Mouse (Mus musculus): ENCODE measurements around the gene Ccl24. TPM values are rescaled to one million over a fixed set of nuclear protein-coding genes. Genes with fewer than 3 reads are reported as not detected.

The Ccl24 gene
- polyA plus RNA-seq, 1 experiment from 2014 or later = 1.0 TPM

DNA sequence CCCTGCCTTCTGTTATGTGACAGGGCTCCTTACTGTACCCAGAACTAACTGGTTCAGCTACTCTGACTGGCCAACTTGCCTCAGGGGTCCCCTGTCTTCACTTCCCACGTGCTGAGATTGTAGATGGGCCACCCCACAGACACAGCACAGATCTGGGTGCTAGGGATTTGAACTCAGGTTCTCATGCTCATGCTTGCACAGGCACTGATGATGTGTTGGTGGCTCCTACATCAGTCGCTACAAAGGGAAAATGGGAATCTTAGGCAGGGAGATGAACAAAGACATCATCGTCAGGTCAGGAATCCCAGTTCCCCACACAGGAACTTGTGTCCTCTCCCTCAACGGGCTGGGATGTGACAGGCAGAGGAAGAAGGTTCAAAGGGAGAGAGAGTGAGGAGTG is 3.2 kb upstream of the Ccl24 start:
- Histone ChIP-seq H3K4me1 (no peaks in the 10 kb centered on the region), H3K27me3 (ENCODE audit: low read depth, poor library complexity, severe bottlenecking) (no peaks in the 10 kb centered on the region), H3K9me3 (replicated peaks) (peaks cover 6% of the 10 kb centered on the region; the same call in 1 of the 2 replicates), H3K36me3 (no peaks in the 10 kb centered on the region), H3K27ac (replicated peaks) (no peak overlapping the region), H3K4me3 (no peak overlapping the region)
- DNase-seq (ENCODE audit: low spot score) = no peak
- 77% methylated on average over 4 of the region's 4 CpGs for WGBS

DNA sequence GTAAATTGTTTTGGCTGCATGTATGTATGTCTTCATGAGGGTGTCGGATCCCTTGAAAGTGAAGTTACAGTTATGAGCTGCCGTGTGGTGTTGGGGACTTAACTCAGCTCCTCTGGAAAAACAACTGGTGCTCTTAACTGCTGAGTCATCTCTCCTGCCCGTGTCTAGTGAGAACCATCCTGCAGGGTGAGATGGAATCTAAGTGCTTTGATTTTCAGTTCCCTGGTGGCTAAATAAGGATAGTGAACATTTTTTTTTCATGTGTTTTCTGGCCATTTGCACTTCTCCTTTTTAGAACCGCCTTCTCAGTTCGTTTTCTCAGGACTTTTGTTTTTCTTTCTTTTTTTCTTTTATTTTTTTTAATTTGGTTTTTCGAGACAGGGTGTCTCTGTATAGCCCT is 4.2 kb downstream of the Ccl24 start:
- no peaks in the 10 kb centered on the region for H3K27me3 ChIP-seq (ENCODE audit: low read depth, poor library complexity, severe bottlenecking)
- no peak overlapping the region for H3K4me3 ChIP-seq
- no peaks in the 10 kb centered on the region for H3K4me1 ChIP-seq
- no peak for DNase-seq (ENCODE audit: low spot score)
- no peaks in the 10 kb centered on the region for H3K36me3 ChIP-seq
- no peaks in the 10 kb centered on the region for H3K9me3 ChIP-seq (replicated peaks)
- H3K27ac ChIP-seq (replicated peaks) = no peak overlapping the region
- WGBS = 72% methylated on average over 6 of the region's 6 CpGs

DNA sequence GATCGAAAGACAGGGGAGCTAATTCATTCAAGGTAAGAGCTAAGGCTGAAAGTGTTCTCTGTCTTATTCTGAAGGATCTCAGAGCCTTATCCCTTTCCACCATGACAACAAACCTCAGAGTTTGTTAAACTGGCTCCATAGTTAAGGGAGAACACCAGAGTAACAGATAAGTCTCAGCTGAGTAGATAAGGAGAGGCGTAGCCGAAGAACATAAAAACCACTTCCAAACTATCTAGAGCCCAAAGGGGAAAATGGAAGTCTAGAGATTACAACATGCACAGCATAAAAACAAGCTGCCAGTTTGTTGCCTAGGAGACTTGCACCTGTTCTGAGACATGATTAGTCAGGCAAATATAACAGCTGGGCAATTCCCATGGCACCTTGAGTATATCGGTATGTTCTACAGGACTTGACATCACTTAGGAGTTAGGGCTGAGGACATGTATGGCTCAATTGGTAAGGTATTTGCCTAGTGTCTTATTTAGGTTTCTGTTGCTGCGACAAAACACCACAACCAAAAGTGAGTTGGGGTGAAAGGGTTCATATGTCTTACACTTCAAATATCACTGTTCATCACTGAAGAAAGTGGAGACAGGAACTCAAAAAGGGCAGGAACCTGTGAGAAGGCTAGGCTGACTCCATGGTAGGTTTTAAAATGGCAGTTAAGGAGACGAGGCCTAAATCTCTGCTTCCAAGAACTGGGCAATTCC is 5.1 kb downstream of the Ccl24 start:
- Histone ChIP-seq H3K9me3 (replicated peaks) (no peaks in the 10 kb centered on the region), H3K36me3 (no peaks in the 10 kb centered on the region), H3K27me3 (ENCODE audit: low read depth, poor library complexity, severe bottlenecking) (no peaks in the 10 kb centered on the region), H3K27ac (replicated peaks) (no peak overlapping the region), H3K4me1 (no peaks in the 10 kb centered on the region), H3K4me3 (no peak overlapping the region)
- WGBS = 92% methylated on average over 6 of the region's 6 CpGs
- no peak for DNase-seq (ENCODE audit: low spot score)

DNA sequence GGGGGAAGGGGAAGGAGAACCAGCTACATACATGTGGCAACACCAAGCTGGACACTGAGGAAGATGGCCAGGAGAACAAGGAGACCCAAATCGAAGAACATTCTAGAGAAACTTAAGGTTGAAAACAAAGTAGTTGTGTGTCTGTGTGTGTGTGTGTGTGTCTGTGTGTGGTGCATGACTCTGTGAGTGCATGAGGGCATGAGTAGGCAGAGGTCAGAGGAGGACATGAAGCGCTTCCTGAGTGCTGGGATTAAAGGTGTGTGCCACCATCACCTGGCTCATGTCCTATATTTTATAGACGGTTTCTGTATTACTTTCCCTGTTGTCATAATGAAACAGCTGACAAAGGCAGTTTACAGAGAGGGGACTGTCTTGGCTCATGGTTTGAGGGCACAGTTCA is 9.4 kb downstream of the Ccl24 start, which contains the start of gene Ccl26:
Gene Ccl26 (minus strand): TSS at position 101 of the 400 bp plus-strand sequence.
- H3K4me3 ChIP-seq = no peak within 1 kb of the TSS
- no peaks in the 10 kb centered on the region for H3K36me3 ChIP-seq
- no peaks in the 10 kb centered on the region for H3K27me3 ChIP-seq (ENCODE audit: low read depth, poor library complexity, severe bottlenecking)
- no peaks in the 10 kb centered on the region for H3K9me3 ChIP-seq (replicated peaks)
- no peaks in the 10 kb centered on the region for H3K4me1 ChIP-seq
- no peak for DNase-seq (ENCODE audit: low spot score)
- H3K27ac ChIP-seq (replicated peaks) = no peak within 1 kb of the TSS
- WGBS = 88% methylated on average over 3 of the region's 3 CpGs

DNA sequence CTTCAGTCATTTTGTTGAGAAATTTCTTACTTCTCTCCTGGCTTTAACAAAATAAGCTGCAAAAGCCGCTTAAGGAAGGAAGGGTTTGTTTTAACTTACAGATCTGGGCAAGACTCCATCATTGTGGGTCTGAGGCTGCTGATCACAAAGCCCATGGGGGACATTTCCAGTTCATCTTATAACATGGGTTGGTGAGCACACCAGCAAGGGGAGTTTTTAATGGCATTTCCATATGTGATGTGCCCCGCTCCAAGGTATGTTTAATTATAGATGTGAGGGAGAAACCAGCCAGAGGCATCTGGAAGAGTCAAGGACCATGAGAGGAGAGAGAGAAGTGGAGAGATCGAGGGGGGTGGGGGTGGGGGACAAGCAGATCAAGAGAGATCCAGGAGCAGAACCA is 15.2 kb downstream of the Ccl24 start:
- Histone ChIP-seq H3K4me3 (no peak overlapping the region), H3K4me1 (no peaks in the 10 kb centered on the region; the same call in 1 of the 2 replicates), H3K36me3 (no peaks in the 10 kb centered on the region), H3K9me3 (replicated peaks) (no peaks in the 10 kb centered on the region), H3K27ac (replicated peaks) (no peak overlapping the region), H3K27me3 (ENCODE audit: low read depth, poor library complexity, severe bottlenecking) (no peaks in the 10 kb centered on the region)
- 81% methylated on average over 3 of the region's 3 CpGs for WGBS
- no peak for DNase-seq (ENCODE audit: low spot score)

DNA sequence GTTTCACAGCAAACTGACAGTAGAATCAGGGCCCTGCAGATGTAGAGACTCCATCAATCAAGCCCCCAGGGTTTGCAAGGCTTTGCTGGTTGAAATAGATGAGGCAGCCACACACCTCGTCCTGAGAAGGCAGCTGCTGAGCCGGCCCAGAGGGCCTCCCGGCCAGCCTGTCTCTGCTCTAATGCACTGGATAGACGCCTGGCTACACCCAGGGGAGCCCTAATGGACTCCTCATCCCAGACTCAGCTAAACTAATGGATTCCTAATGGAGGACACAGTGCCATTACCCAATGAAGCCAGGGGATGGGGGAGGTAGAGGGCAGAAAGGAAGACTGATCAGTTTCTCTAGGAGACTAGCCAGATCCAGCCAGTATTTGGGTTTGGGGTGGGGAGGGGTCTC is 15.8 kb downstream of the Ccl24 start:
- no peak for DNase-seq (ENCODE audit: low spot score)
- 52% methylated on average over 4 of the region's 4 CpGs for WGBS

DNA sequence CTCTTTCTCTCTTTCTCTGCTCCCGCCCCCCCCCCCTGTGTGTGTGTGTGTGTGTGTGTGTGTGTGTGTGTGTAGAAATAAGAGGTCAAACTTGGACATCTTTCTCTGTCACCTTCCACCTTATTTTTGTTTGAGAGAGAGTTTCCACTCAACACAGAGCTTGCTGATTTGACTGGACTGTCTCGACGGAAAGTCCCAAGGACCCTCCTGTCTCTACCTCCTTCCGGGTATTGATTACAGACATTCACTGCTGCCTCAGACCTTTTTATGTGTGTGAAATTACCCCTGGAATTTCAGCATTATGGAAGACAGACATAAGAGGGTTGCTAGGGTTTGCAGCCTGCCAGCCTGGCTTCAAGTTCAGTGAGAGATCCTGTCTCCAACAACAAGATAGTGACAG is 16.6 kb downstream of the Ccl24 start:
- WGBS = 78% methylated on average over 4 of the region's 4 CpGs
- no peak for DNase-seq (ENCODE audit: low spot score)
- H3K36me3 ChIP-seq = no peaks in the 10 kb centered on the region
- no peak overlapping the region for H3K4me3 ChIP-seq
- H3K4me1 ChIP-seq = no peaks in the 10 kb centered on the region; the same call in 1 of the 2 replicates
- H3K27me3 ChIP-seq (ENCODE audit: low read depth, poor library complexity, severe bottlenecking) = no peaks in the 10 kb centered on the region
- H3K27ac ChIP-seq (replicated peaks) = no peak overlapping the region
- H3K9me3 ChIP-seq (replicated peaks) = no peaks in the 10 kb centered on the region

More for the DNA sequence above, 15.8 kb downstream of the Ccl24 start:
- no peaks in the 10 kb centered on the region; the same call in 1 of the 2 replicates for H3K4me1 ChIP-seq
- no peak overlapping the region for H3K4me3 ChIP-seq
- H3K36me3 ChIP-seq = no peaks in the 10 kb centered on the region
- H3K27me3 ChIP-seq (ENCODE audit: low read depth, poor library complexity, severe bottlenecking) = no peaks in the 10 kb centered on the region
- H3K9me3 ChIP-seq (replicated peaks) = no peaks in the 10 kb centered on the region
- no peak overlapping the region for H3K27ac ChIP-seq (replicated peaks)

DNA sequence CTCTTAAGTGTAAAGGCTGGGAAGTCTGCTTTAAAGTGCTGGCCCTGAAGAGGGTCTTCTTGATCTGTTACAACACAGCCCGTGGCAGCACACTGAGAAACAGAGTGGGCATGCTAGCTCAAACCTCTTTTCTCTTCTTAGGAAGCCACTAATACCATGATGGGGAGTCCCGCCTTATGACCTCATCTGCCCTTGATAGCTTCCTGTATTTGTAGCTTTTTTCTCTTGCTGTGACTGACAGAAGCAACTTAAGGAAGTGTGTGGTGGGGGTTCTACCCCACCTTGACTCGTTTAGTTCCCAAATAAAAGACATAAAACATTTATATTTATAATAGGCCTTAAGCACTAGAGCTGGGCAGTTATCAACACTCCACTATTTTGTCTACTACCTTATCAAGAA is 21.3 kb downstream of the Ccl24 start:
- no peak overlapping the region for H3K4me3 ChIP-seq
- H3K4me1 ChIP-seq = no peaks in the 10 kb centered on the region
- no peaks in the 10 kb centered on the region for H3K36me3 ChIP-seq
- WGBS = 73% methylated on average over 3 of the region's 3 CpGs
- DNase-seq (ENCODE audit: low spot score) = no peak
- H3K27me3 ChIP-seq (ENCODE audit: low read depth, poor library complexity, severe bottlenecking) = peaks cover 7% of the 10 kb centered on the region
- H3K27ac ChIP-seq (replicated peaks) = no peak overlapping the region
- H3K9me3 ChIP-seq (replicated peaks) = no peaks in the 10 kb centered on the region

DNA sequence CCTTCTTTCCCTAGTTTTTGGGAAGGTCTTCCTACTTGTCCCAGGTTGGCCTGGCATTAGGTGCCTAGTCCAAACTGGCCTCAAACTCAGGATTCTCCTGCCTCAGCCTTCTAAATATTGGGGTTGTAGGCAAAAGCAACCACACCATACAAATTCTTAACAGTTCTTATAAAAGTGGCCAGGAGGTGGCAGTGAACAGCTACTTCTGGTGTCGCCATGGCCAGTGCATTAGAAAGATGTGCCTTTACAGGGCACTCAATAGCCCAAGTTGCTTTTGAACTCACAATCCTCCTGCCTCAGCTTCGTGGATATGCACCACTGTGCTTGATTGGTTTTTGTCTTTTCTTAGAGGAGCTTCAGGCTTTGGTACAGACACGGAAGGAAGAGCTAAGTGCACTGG is 21.9 kb downstream of the Ccl24 start:
- Histone ChIP-seq H3K36me3 (no peaks in the 10 kb centered on the region), H3K4me3 (no peak overlapping the region), H3K27me3 (ENCODE audit: low read depth, poor library complexity, severe bottlenecking) (peaks cover 14% of the 10 kb centered on the region), H3K27ac (replicated peaks) (no peak overlapping the region), H3K9me3 (replicated peaks) (no peaks in the 10 kb centered on the region), H3K4me1 (peaks cover 4% of the 10 kb centered on the region; the same call in 1 of the 2 replicates)
- 36% methylated on average over 3 of the region's 3 CpGs for WGBS
- no peak for DNase-seq (ENCODE audit: low spot score)

DNA sequence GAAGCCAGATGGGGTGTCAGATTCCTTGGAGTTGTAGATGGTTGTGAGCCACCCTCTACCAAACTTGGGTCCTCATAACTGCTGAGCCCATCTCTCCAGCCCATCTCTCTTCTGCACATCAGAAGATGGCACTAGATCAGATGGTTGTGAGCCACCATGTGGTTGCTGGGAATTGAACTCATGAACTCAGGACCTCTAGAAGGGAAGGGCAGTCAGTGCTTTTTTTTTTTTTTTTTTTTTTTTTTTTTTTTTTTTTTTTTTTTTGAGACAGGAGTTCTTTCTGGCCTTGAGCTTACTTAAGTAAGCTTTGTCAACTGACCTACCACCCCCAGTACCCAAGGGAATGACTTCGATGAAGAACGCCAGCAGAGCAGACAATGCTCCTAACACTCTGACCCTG is 24.9 kb downstream of the Ccl24 start:
- WGBS = 83% methylated on average over 2 of the region's 2 CpGs
- H3K4me1 ChIP-seq = peaks cover 23% of the 10 kb centered on the region
- H3K4me3 ChIP-seq = no peak overlapping the region
- no peaks in the 10 kb centered on the region for H3K36me3 ChIP-seq
- DNase-seq (ENCODE audit: low spot score) = no peak
- peaks cover 28% of the 10 kb centered on the region for H3K27me3 ChIP-seq (ENCODE audit: low read depth, poor library complexity, severe bottlenecking)
- no peak overlapping the region for H3K27ac ChIP-seq (replicated peaks)
- H3K9me3 ChIP-seq (replicated peaks) = no peaks in the 10 kb centered on the region

DNA sequence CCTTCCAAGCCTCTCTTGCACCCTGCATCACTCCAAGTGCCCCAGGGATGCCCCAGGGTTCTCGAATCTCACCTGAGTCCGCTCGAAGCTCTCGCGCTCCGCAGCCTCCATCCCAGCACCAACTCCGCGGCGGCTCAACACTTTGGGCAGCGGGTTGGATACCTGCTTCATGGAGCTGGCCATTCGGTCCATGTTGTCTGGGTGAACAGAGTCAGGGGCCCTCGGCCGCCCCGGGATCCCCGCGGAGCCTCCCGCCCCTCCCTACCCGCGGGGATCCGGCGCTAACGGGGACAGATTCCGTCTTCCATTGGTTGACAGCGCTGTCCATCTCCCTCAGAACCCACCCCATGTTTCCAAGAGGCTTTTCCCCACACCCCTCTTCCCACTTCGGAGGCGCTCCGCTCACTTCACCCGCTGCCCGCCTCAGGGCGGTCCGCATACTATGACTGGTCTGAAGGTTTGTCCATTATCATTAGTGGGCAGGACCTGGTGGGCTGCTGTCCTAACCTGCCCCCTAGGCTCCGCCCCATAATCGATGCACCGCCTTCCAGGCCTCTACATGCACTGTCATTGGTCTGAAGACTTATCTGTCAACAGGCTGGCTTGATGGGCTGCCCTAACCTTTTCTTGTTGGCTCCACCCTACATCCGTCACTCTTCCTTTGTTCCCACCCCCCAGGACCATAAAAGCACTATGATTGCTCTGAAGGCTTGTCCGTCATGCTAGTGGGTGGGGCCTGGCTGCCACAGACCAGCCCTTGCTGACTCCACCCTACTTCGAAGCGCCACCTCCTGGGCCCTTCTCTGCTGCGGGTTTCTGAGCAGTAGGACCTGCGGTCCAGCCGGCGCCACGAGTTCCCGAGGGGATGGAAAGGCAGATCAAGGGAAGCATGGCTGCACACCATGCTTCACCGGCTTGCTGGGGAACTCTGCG is 27.7 kb downstream of the Ccl24 start, which contains the start of gene Hip1:
Gene Hip1 (minus strand): TSS at position 256 of the 933 bp plus-strand sequence.
- Histone ChIP-seq H3K27ac (replicated peaks) (peak within 1 kb of the TSS; percentile 86), H3K9me3 (replicated peaks) (no peaks in the 10 kb centered on the region), H3K36me3 (no peaks in the 10 kb centered on the region), H3K4me1 (peaks cover 23% of the 10 kb centered on the region), H3K4me3 (peak within 1 kb of the TSS; percentile 79), H3K27me3 (ENCODE audit: low read depth, poor library complexity, severe bottlenecking) (peaks cover 28% of the 10 kb centered on the region)
- under 1% methylated on average over 46 of the region's 46 CpGs for WGBS
- peak; percentile 98 for DNase-seq (ENCODE audit: low spot score)

DNA sequence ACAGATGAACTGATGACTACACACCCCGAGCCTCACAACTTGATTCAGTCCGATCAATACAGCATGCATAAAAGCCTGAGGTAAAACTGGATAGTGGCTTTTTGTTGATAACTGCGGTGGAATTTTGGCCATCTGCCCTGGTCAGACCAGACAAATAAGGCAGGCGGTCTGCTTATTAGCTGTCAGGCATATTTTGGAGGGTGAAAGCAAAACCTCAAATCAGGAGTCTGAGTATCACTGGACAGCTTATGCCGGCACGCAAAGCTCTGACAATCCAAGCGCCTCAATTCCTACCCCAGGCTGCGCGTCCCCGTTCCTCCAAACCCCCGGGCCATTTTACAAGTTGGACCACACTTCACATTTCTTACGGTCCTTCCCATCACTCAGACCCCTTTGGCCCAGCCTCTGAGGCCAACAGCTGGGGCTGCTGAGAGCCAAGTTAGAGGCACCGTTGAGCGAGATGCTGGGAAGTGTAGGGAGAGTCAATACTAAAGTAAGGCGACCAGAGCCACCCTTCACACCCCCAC is 28.8 kb downstream of the Ccl24 start:
- WGBS = 8% methylated on average over 15 of the region's 15 CpGs
- Histone ChIP-seq H3K9me3 (replicated peaks) (no peaks in the 10 kb centered on the region), H3K36me3 (no peaks in the 10 kb centered on the region), H3K27ac (replicated peaks) (peak overlapping the region; percentile 82), H3K4me3 (peak overlapping the region; percentile 79), H3K27me3 (ENCODE audit: low read depth, poor library complexity, severe bottlenecking) (peaks cover 28% of the 10 kb centered on the region), H3K4me1 (peaks cover 23% of the 10 kb centered on the region)
- no peak for DNase-seq (ENCODE audit: low spot score)
